Mouse (Mus musculus) ovary, adult 10 weeks (tissue): ENCODE measurements around the gene Tmod1. TPM values are rescaled to one million over a fixed set of nuclear protein-coding genes. Genes with fewer than 3 reads are reported as not detected.

Experiments used
- polyA plus RNA-seq: library from polyadenylated mRNA; stranded (reverse); fragments of 350-450 nt; fragmentation: Illumina TruSeq; extraction: RNeasy Lipid Tissue Mini Kit (QIAGEN cat#74804); gene quantifications from one replicate; pipeline ENCODE4 v1.2.3, GENCODE M21; 2014

Tmod1 gene
- 9.9 TPM for polyA plus RNA-seq

GRCm38 (mm10) chr4:46038892-46039751 lies at the start of gene Tmod1:
Gene Tmod1, plus strand, starts transcription at chr4:46038935.

DNA sequence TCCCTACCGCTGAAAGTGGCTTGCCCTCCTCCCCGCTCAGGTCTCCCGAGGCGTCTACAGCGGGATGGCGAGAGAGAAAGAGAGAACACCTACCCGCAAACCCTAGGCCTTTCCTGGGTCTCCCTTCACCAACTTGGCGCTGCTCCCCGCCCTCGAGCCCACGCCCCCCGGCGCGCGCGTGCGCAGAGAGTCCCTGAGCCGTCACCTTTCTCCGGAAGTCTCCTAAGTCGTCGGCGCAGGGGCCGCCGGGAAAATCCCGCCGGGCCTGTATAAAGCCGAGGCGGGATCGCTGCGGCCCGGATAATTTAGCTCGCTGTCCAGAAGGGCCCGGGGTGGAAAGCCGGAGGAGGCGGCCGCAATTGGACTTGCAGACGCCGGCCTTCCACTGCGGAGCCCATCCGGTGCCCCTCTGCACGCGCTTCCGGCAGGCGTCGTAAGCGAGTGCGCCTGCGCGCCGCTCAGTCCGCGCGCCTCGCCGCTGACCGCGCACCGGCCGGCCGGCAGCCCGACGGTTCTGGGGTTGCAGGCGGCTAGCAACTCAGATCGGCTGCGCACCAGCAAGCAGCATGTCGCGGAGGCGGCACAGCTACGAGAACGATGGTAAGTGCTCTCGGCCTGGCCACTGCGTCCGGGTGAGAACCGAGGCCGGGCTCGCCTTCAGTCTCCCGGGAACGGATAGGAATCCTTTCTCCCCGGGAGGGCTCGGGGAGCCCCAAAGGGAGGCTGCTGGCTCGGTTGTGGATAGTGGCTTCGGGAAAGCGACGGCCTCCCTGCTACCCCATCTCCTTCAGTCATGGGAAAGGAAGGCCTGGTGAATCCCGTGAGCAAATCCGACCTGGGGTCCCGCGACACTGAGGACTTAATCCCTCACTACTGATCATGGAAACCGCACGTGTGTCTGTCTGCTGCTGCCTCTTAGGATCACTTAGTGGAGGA lies 99.8 kb downstream of the Tmod1 start, which contains the start of the genes Ncbp1 and Tstd2:
Gene Ncbp1, plus strand, starts transcription at position 327 of the 936 bp plus-strand sequence.
Gene Tstd2, minus strand, starts transcription at position 408 of the 936 bp plus-strand sequence.

Other genes with a start within 250 kb of the Tmod1 start
- gene Aldh1b1, start 239.9 kb upstream of the Tmod1 start, polyA plus RNA-seq: 4.4 TPM
- gene Igfbpl1, start 212.0 kb upstream of the Tmod1 start, polyA plus RNA-seq: not detected
- 0.71 TPM for gene Stra6l, start 190.3 kb upstream of the Tmod1 start, polyA plus RNA-seq
- gene Ccdc180, start 148.6 kb upstream of the Tmod1 start, polyA plus RNA-seq: 3.0 TPM
- 28.8 TPM for gene Tdrd7, start 73.6 kb upstream of the Tmod1 start, polyA plus RNA-seq
- gene Ncbp1, start 99.7 kb downstream of the Tmod1 start, polyA plus RNA-seq: 66.0 TPM
- 37.7 TPM for gene Tstd2, start 99.8 kb downstream of the Tmod1 start, polyA plus RNA-seq
- gene Xpa, start 157.4 kb downstream of the Tmod1 start, polyA plus RNA-seq: 45.3 TPM